Mouse (Mus musculus) C2C12 (cell line): Measurements from ENCODE around the gene Ogg1.

Experiments
- CEBPB ChIP-seq: IDR thresholded peaks from one replicate; pipeline ENCODE4 v1.6.1; 2011; ENCODE audit warnings: low read depth, mild to moderate bottlenecking, control low read depth, moderate library complexity
- CTCF ChIP-seq: IDR thresholded peaks from one replicate; pipeline ENCODE4 v1.5.1; 2011; ENCODE audit not compliant: control insufficient read depth, insufficient read depth, insufficient read length
- MAX ChIP-seq: IDR thresholded peaks from one replicate; pipeline ENCODE4 v1.6.1; 2011; ENCODE audit warnings: mild to moderate bottlenecking, control low read depth
- MYOD1 ChIP-seq: IDR thresholded peaks from one replicate; pipeline ENCODE4 v1.6.1; 2011; ENCODE audit warnings: low read depth; ENCODE audit not compliant: control insufficient read depth, insufficient read length
- MYOG ChIP-seq: IDR thresholded peaks from one replicate; pipeline ENCODE4 v1.6.1; 2011; ENCODE audit not compliant: control insufficient read depth, insufficient read length; ENCODE audit errors: extremely low read depth
- USF1 ChIP-seq: IDR thresholded peaks from one replicate; pipeline ENCODE4 v1.6.1; 2011; ENCODE audit warnings: low read depth, mild to moderate bottlenecking, control low read depth, moderate library complexity

DNA sequence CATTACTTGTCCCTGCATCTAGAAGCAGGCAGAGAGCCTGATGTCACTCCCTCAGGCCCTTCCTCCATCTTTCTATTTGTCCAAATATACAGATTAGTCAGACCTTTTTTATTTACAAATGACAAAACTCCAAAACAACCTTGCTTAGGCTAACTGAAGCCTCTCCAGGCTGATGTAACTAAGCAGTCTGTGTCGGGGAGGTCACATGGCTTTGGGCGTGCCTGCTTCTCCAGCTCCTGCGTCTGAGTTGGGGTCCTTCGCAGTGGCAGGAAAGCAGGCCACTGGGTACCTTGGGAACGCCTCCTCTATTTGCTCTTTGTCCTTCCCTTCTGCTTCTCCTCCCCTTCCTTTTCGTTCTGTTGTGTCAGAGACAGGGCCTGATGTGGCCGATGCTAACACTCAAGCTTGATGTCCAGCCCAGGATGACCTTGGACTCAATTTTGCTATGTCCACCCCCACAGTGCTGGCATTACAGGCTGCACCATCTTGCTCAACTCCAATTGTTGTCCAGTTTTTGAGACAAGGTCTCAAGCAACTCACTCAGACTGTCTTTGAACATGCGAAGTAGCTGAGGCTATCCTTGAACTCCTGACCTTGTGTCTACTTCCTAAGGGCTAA, 37.9 kb downstream of the Ogg1 start:
- TF ChIP-seq CTCF (no peak), MAX (no peak), USF1 (no peak), MYOG (no peak), MYOD1 (no peak), CEBPB (no peak)
